Mouse (Mus musculus) olfactory bulb, adult 2 months (tissue): ENCODE data around the gene Col4a3bp.

Experiments used
- CTCF ChIP-seq: fragments of 200-500 bp; IDR thresholded peaks from 2 replicates; pipeline ENCODE4 v1.5.1; 2012; ENCODE audit warnings: low read depth, mild to moderate bottlenecking, low read length, moderate library complexity; ENCODE audit not compliant: insufficient read depth
- POLR2A ChIP-seq: fragments of 200-500 bp; IDR thresholded peaks from 2 replicates; pipeline ENCODE4 v1.6.1; 2012; ENCODE audit warnings: mild to moderate bottlenecking, low read depth, low read length, moderate library complexity; ENCODE audit not compliant: insufficient read depth

DNA sequence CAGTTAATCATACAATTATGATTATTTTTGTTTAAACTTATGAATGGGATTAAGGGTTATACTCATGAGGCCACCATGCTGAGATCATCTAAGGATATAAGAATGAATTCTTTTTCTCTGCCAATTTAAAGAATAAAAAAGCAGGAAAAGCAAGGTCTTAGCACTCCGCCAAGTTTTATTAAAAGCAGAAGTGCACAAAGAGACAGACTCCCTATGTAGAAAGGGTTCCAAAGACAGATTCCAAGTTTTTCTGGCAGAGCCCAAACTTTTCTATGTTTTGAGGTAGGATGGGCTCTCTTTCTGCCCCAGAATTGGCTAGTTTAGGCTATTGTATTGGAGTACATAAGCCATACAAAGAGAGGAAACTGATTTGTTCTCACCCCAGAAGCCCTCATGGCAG is 37.6 kb downstream of the Col4a3bp start:
- TF ChIP-seq CTCF: no peak
- no peak for TF ChIP-seq POLR2A
